ENCODE assay signal across 10 mouse cellular contexts in the genomic region with DNA sequence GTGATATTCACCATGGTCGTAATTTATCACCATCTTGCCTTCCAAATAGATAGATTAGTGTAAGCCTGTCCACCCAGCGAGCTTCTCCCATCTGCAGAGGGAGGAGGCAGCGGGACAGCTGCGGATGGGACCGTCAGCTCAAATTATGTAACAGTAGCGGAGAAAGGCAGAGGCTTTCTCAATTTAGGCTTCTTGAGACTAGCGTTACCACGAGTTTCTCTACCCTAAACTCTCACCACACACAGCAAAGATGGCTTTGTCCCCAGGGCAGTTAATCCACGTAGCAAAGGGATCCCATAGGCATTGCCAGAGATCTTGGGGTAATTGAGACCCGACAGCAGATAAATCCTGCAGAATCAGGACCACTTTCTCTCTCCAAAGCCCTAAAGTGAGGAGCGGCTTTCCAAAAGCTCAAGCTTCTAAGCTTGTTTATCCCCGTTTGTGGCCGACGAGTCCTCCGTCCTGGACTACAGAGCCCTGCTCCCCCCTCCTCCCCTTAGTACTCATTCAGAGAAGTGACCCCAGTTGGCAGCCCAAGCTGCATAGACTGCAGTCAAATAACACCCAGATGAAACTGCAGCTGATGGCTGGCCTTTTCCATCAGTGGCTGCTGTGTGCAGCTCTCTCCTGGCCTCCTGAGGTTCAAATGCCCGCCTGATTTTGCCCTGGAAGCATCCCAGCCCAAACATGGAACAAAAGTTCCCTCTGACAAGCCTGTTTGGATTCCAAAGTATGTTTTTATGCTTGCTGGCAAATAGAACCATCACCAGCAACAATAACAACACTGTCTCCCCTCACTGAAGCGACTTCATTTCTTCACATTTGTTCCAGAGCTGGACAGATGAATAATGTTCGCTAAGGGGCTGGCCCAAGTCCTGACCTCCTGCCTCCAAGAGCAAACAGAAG. TPM values are rescaled to one million over a fixed set of nuclear protein-coding genes. Genes with fewer than 3 reads are reported as not detected.
DNase-seq lines count a peak whose midpoint lies in the region; ATAC-seq lines count a peak whose summit lies in the region.
"Had no signal": no experiment of that assay in that cellular context is flagged by ENCODE, and none has a peak within 500 bp of the region (broad histone marks: within the 10 kb centered on the region; RNA-seq: fewer than 3 reads in every experiment).

No protein-coding gene starts in this region.

- no peaks in the 10 kb centered on the region for H3K36me3 ChIP-seq in forebrain, embryonic 15.5 days
- no peaks in the 10 kb centered on the region for H3K36me3 ChIP-seq in midbrain, embryonic 10.5 days
- no peaks in the 10 kb centered on the region for H3K36me3 ChIP-seq in liver, embryonic 12.5 days
- H3K36me3 ChIP-seq: G1E had no signal

- DNase-seq in 3T3-L1 (ENCODE audit: low read depth, low spot score): peak; percentile 30
- peak; percentile 59 to 70 for DNase-seq in cerebellum, adult 18-20 months
- DNase-seq in midbrain, embryonic 10.5 days (ENCODE audit: low spot score): peak; percentile 45
- no peak for DNase-seq in kidney, adult 9 months
- DNase-seq in spleen, postnatal 14 days (ENCODE audit: low spot score in 2 of 2): no peak
- DNase-seq in ovary, postnatal 10 days (ENCODE audit: low spot score): no peak

- H3K27me3 ChIP-seq in forebrain, embryonic 15.5 days: no peaks in the 10 kb centered on the region
- H3K27me3 ChIP-seq in midbrain, embryonic 10.5 days (ENCODE audit: low read depth, poor library complexity, severe bottlenecking): no peaks in the 10 kb centered on the region
- no peaks in the 10 kb centered on the region for H3K27me3 ChIP-seq in liver, embryonic 12.5 days (replicated peaks)

- H3K4me2 ChIP-seq in forebrain, embryonic 15.5 days (replicated peaks): peak overlapping the region; percentile 26; the same call in 1 of the 2 replicates
- no peak overlapping the region for H3K4me2 ChIP-seq in liver, embryonic 12.5 days

- 35% methylated on average over 18 of the region's 18 CpGs for WGBS in forebrain, embryonic 15.5 days
- 45% methylated on average over 18 of the region's 18 CpGs for WGBS in midbrain, embryonic 10.5 days
- 67% methylated on average over 18 of the region's 18 CpGs for WGBS in liver, embryonic 12.5 days (ENCODE audit: insufficient replicate concordance)

- ATAC-seq in forebrain, embryonic 15.5 days (replicated peaks): peak; percentile 42
- no peak for ATAC-seq in liver, embryonic 12.5 days

- H3K4me1 ChIP-seq in forebrain, embryonic 15.5 days: peaks cover 16% of the 10 kb centered on the region
- peaks cover 16% of the 10 kb centered on the region for H3K4me1 ChIP-seq in midbrain, embryonic 10.5 days
- 0 out of 2 replicates have a peak, but pooled peaks cover 3% of the 10 kb centered on the region for H3K4me1 ChIP-seq in liver, embryonic 12.5 days

- no peaks in the 10 kb centered on the region for H3K9me3 ChIP-seq in forebrain, embryonic 15.5 days
- H3K9me3 ChIP-seq in midbrain, embryonic 10.5 days (replicated peaks): no peaks in the 10 kb centered on the region
- H3K9me3 ChIP-seq in liver, embryonic 12.5 days (replicated peaks): no peaks in the 10 kb centered on the region
- H3K9me3 ChIP-seq: G1E had no signal

- H3K4me3 ChIP-seq in forebrain, embryonic 15.5 days: no peak overlapping the region
- peak overlapping the region; percentile 23; the same call in 1 of the 2 replicates for H3K4me3 ChIP-seq in midbrain, embryonic 10.5 days
- H3K4me3 ChIP-seq in liver, embryonic 12.5 days: no peak overlapping the region

- H3K27ac ChIP-seq in forebrain, embryonic 15.5 days (replicated peaks): peak overlapping the region; percentile 68
- peak overlapping the region; percentile 81 for H3K27ac ChIP-seq in midbrain, embryonic 10.5 days (replicated peaks)
- no peak overlapping the region for H3K27ac ChIP-seq in liver, embryonic 12.5 days

- H3K9ac ChIP-seq in forebrain, embryonic 15.5 days (replicated peaks): peak overlapping the region; percentile 25
- H3K9ac ChIP-seq in liver, embryonic 12.5 days: no peak overlapping the region

RNA-seq across cellular contexts. Expression of a gene that starts 45.4 kb away (rescaled TPM):
- polyA plus RNA-seq in forebrain, embryonic 15.5 days (2015; fragmentation: Nextera tagmentation; extraction: Ambion mirVana): not detected in 2 replicates
- not detected in 2 replicates for polyA plus RNA-seq in midbrain, embryonic 10.5 days (2016; fragmentation: Nextera tagmentation; extraction: Ambion mirVana)
- not detected in 2 replicates for polyA plus RNA-seq in liver, embryonic 12.5 days (2016; fragmentation: Nextera tagmentation; extraction: Ambion mirVana)
- polyA plus RNA-seq: G1E; limb, embryonic 11.5 days had no signal

Comparison
In these comparisons a context has a peak if more than half of its experiments do, and no peak if none do; other contexts are left out.
1. DNase-seq: peak in 3T3-L1 (single experiment), cerebellum, adult 18-20 months (2 of 2) and midbrain, embryonic 10.5 days (single experiment); none in kidney, adult 9 months (single experiment), spleen, postnatal 14 days (0 of 2) and ovary, postnatal 10 days (single experiment).